Mouse (Mus musculus) spleen, embryonic (tissue): ENCODE data around the gene Sptssa.

Experiments used
- CTCF ChIA-PET: fragments of 350-600 bp; sonication (Branson Sonifier 250); formaldehyde crosslinking; loops from one replicate; lab custom pipeline; 2022; lab: Charles Lee

The Sptssa gene

GRCm38 (mm10) chr12:54656396-54657171 is at the start of gene Sptssa:
Gene Sptssa (minus strand): TSS chr12:54656573.
- CTCF ChIA-PET, result no interaction called here

DNA sequence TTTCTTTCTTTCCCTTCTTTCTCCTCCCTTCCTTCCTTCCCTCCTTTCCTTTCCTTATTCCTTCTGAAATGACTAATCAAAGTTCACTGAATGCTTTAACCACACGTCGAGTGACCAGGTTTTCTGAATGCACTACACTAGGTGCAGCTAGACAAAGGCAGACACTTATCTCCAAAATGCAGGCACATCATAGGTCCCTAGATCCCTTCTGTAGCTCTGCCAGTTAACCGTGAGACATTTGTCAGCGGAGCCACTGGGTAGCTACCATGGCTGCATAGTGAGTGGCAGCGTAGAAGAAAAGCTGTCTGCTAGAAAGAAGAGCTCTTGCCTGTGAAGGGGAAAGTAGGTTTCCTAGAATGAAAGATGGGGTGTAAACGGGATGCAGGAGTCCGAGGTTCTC is 43.0 kb upstream of the Sptssa start:
- CTCF ChIA-PET, result no interaction called here

- CTCF ChIA-PET, result no interaction called here
Observed at GRCm38 (mm10) chr12:54697791-54698250, 41.4 kb upstream of the Sptssa start.

- CTCF ChIA-PET, result no interaction called here
Observed at GRCm38 (mm10) chr12:54697003-54697597, 40.7 kb upstream of the Sptssa start.

DNA sequence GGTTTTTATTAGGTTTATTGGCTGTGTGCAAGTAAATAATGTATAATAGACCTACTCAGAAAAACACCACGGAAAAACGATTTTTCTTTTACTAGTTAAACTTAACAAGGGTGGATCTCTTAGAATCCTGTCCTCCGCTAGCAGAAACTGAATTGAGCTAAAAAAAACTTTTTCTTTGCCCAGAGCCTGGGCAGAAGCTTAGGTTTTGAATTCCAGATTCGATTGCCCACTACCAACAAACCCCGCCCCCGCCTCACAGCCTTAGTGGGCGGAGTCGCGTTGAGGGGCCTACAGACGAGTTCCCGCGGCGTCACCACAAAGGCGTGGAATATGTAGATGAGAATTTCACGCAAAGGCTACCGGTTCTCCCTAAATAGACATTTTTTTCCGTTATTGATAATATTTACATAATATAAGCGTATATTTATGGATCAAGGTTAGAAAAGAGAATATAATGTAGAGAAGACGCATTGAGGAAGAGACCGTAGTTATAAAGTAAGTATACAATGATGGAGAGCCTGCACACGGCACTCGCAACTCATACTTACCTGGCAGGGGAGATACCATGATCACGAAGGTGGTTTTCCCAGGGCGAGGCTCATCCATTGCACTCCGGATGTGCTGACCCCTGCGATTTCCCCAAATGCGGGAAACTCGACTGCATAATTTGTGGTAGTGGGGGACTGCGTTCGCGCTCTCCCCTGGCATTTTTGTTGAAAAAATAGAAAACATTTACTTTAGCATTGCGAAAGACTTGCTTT is 40.0 kb upstream of the Sptssa start:
- CTCF ChIA-PET, result no interaction called here

GRCm38 (mm10) chr12:54695511-54696241 is 39.3 kb upstream of the Sptssa start, which contains the start of gene Eapp:
Gene Eapp (minus strand): TSS chr12:54695897.
- CTCF ChIA-PET, result interaction anchor here (0.5 kb wide), 1 partner anchor 798 kb away, joined by 3 read pairs; no protein-coding TSS in a partner anchor

DNA sequence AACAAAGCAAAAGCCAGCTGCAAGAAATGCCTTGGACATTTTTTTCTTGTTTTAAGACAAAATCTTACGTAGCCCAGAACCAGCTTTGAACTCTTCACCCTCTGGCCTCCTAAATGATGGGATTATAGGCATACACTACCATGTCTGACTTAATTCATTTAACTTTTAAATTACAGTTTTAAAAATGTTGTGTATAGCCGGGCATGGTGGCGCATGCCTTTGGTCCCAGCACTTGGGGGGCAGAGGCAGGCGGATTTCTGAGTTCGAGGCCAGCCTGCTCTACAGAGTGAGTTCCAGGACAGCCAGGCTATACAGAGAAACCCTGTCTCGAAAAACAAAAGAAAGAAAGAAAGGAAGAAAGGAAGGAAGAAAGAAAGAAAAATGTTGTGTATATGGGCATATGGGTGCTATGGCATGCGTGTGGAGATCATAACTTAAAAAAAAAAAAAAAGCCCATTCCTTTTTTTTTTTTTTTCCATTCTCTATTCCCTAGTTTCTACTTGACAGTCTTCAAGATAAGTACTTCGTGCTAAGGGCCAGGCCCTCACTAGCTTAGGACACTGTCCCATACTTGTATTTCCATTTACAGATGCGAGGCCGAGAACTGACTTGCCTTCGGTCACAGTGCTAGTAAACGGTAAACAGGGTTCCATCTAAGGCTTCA is 38.6 kb upstream of the Sptssa start:
- CTCF ChIA-PET, result interaction anchor here (0.5 to 0.6 kb wide), 2 partner anchors 799 to 1783 kb away, joined by 3 to 6 read pairs; no protein-coding TSS in a partner anchor

DNA sequence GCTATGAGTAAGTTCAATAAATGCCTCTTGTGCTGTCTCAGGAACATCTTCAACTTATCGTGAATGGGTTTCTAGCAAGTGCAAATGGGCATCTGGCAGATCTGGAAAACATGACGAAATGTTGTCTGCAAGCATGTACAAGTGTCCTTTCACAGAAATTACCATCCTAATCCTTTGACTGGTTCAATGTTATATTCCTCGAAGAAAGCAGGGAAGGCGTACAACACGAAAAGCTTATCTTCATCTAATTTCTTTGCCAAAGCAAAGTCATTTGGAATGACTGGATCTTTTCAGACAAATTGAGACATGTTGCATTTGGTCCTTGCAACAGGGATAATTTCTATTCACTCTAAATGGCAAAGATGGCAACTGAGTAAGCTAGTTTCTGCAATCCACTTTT is 32.7 kb upstream of the Sptssa start:
- CTCF ChIA-PET, result no interaction called here

GRCm38 (mm10) chr12:54683182-54683581 is 26.8 kb upstream of the Sptssa start:
- CTCF ChIA-PET, result no interaction called here

- CTCF ChIA-PET, result no interaction called here
Observed at GRCm38 (mm10) chr12:54676709-54677108, 20.3 kb upstream of the Sptssa start.

GRCm38 (mm10) chr12:54675396-54675795 is 19.0 kb upstream of the Sptssa start:
- CTCF ChIA-PET, result no interaction called here

- CTCF ChIA-PET, result no interaction called here
Observed at GRCm38 (mm10) chr12:54671262-54671661, 14.9 kb upstream of the Sptssa start.

DNA sequence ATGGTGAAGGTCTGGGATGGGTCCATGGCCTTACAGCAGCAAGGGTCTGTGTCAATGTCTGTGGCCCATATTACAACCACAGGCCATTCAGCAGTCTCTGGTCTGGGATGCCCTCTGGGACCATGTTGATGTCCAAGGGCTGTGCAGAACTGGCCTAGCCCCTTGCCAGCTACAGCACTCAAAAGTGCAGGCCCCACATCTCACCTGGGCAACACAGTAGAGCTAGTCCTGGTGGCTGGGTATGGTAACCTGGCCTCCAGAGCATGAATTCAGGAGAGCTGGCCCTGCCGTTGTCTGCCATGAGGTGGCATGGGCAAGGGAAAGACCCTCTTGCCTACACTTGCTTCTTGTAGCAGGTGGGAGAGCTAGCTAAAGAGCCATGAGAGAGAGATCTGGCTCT is 11.8 kb upstream of the Sptssa start:
- CTCF ChIA-PET, result no interaction called here

DNA sequence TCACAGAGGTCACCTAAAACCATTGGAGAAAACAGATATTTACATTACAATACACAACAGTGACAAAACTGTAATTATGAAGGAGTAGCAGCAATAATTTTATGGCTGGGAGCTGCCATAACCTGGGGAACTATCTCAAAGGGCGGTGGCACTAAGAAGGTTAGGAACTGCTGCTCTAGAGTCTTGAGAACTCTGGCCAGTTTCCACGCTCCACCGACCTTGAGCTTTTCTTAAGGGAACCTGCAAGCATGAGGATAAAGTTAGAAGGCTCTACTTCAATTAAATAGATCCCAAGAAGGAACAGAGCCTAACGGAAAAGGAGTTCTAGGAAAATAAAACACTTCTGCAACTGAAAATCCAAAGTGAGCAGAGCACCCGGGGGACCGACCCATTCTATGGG is 9.2 kb upstream of the Sptssa start:
- CTCF ChIA-PET, result no interaction called here

DNA sequence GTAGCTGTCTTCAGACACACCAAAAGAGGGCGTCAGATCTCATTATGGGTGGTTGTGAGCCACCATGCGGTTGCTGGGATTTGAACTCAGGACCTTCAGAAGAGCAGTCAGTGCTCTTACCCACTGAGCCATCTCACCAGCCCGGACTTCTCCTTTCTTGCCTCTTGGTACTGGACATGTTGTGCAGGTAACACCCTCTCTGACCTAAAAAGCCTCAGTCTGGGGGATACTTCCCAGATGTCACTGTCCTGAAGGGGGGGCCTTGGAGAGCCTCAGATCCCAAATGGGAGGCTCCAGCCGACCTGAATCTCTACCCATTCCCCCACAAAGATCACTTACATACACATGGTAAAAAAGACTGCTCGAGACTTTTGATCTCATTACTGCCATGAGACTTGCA is 5.1 kb upstream of the Sptssa start:
- CTCF ChIA-PET, result interaction anchor here (0.6 kb wide), 1 partner anchor 18 kb away, joined by 4 read pairs; no protein-coding TSS in a partner anchor

DNA sequence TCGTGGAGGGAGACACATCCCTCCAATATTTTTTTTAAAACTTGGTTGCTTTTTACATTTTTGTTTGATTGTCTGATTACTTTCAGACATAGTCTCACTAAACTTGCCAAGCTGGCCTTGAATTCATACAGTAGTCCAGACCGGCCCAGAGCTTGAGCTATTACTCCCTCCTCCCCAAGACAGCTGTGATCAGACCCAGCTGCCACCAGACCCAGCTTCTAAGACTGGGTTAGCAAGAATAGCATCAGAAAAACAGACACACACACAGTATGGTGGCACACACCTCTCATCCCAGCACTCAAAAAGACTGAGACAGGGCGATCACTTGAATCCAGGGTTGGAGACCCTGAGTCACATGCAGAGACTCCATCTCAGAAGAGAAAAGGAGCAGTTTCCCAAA is 3.5 kb upstream of the Sptssa start:
- CTCF ChIA-PET, result no interaction called here

GRCm38 (mm10) chr12:54658425-54659092 is 2.2 kb upstream of the Sptssa start:
- CTCF ChIA-PET, result interaction anchor here (0.6 kb wide), 1 partner anchor 1190 kb away, joined by 4 read pairs; no protein-coding TSS in a partner anchor

- CTCF ChIA-PET, result no interaction called here
Observed at GRCm38 (mm10) chr12:54657951-54658350, 1.6 kb upstream of the Sptssa start.

- CTCF ChIA-PET, result no interaction called here
Observed at GRCm38 (mm10) chr12:54657226-54657625, 853 bp upstream of the Sptssa start.

DNA sequence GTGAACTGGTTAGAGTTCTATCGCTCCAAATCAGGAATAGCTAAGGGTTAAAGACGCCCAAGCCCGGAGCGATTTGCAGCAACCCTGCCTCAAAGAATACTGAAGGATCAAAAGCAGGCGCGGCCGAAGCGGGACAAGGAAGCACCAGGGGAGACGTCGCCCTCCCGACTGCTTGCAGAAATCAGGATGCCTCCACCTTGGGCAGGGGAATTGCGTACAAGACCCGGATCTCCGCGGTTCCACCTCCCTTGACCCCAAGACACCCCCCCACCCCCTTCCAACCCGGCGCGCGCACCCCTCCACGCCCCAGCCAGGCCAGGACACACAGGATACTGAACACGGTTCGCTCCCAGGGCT is 356 bp downstream of the Sptssa start:
- CTCF ChIA-PET, result no interaction called here
